Mouse (Mus musculus) kidney, postnatal 0 days (tissue): Measurements from ENCODE around the gene Arhgef40. TPM values are rescaled to one million over a fixed set of nuclear protein-coding genes. Genes with fewer than 3 reads are reported as not detected.

ENCODE experiments used
- ATAC-seq: fragments of 200-750 bp; cut with Nextera tagmentation; replicated peaks from 2 replicates; pipeline ENCODE4 v1.8.0; 2017; ENCODE audit warnings: low read depth, moderate number of reproducible peaks, moderate TSS enrichment, moderate library complexity; ENCODE audit not compliant: low FRiP score
- DNase-seq: peaks from one replicate; pipeline ENCODE4 v3.0.0-alpha.2; 2016; ENCODE audit warnings: low spot score
- H3K27ac ChIP-seq: fragments of 300-500 bp; sonication (generic); 2 replicates; pipeline ENCODE4 v1.5.1; 2014; ENCODE audit warnings: mild to moderate bottlenecking
- H3K27me3 ChIP-seq: fragments of 300-500 bp; sonication (generic); 2 replicates; pipeline ENCODE4 v1.6.1; 2014; ENCODE audit warnings: low read length, mixed read lengths; ENCODE audit not compliant: insufficient read depth
- H3K36me3 ChIP-seq: fragments of 300-500 bp; sonication (generic); 2 replicates; pipeline ENCODE4 v1.6.1; 2014; ENCODE audit warnings: low read length, mixed read lengths; ENCODE audit not compliant: insufficient read depth
- H3K4me1 ChIP-seq: fragments of 300-500 bp; sonication (generic); replicated peaks from 2 replicates; pipeline ENCODE4 v1.6.1; 2014; ENCODE audit warnings: antibody characterized with exemption, low read length, mixed read lengths; ENCODE audit not compliant: insufficient read depth
- H3K4me2 ChIP-seq: fragments of 300-500 bp; sonication (generic); 2 replicates; pipeline ENCODE4 v1.6.1; 2014; ENCODE audit warnings: mild to moderate bottlenecking, low read length, moderate library complexity, mixed read lengths
- H3K4me3 ChIP-seq: fragments of 300-500 bp; sonication (generic); replicated peaks from 2 replicates; pipeline ENCODE4 v1.5.1; 2014; ENCODE audit warnings: low read depth, low read length
- H3K9ac ChIP-seq: fragments of 300-500 bp; sonication (generic); 2 replicates; pipeline ENCODE4 v1.6.1; 2014; ENCODE audit warnings: low read depth, low read length
- H3K9me3 ChIP-seq: fragments of 300-500 bp; sonication (generic); replicated peaks from 2 replicates; pipeline ENCODE4 v1.6.1; 2016; ENCODE audit warnings: low read length, inconsistent platforms, mixed read lengths
- CTCF ChIP-seq: IDR thresholded peaks from 2 replicates; pipeline ENCODE4 v1.5.1; 2016; ENCODE audit warnings: antibody characterized with exemption, low read depth, mild to moderate bottlenecking, moderate library complexity
- WGBS: fragments of 180-500 bp; shearing (Covaris S2); extraction: QIAGEN DNeasy Blood & Tissue Kit; methylation state at CpG from one replicate; pipeline ENCODE4 v1.1.7; 2014; 5-methylcytosine and 5-hydroxymethylcytosine counted together
- polyA plus RNA-seq: library from polyadenylated mRNA; unstranded; fragments of >200 nt; fragmentation: Nextera tagmentation; extraction: Ambion mirVana; gene quantifications from 2 replicates; pipeline ENCODE4 v1.2.1, GENCODE M21; 2015

Arhgef40 gene
- polyA plus RNA-seq, 1 experiment from 2014 or later = 58.0 TPM

DNA sequence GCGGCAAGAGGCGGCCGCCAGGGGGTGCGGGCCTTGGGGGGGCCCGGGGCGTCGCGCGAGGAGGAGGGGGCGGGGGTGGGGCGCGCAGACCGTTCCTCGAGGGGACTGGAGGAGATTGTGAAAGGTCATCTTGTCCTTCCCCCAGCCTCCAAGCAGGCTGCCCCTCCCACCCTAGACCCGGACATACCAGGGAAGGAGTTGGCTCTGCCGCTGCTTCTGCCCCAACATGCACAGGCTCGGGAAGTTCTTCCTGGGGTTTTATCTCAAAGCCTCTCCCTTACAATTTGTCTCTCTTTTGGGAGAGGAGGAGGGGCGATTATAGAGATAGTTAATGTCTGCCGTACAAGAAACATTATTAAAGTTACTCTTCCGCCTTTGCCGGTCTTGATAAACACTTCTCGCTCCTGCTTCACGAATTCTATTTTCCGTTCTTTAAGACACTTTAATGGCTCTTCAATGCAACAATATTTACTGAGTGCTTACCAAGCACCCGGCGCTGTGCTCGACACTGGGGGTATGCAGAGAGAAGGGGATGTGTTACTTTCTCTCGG is 30.3 kb downstream of the Arhgef40 start:
- Histone ChIP-seq H3K9me3 (no peaks in the 10 kb centered on the region), H3K4me1 (peaks cover 38% of the 10 kb centered on the region), H3K36me3 (no peaks in the 10 kb centered on the region), H3K4me2 (peak overlapping the region; percentile 67), H3K4me3 (peak overlapping the region; percentile 84), H3K27me3 (no peaks in the 10 kb centered on the region), H3K9ac (peak overlapping the region; percentile 91), H3K27ac (peak overlapping the region; percentile 97)
- DNase-seq (peak; percentile 89), ATAC-seq (peak; percentile 29)
- TF ChIP-seq CTCF = no peak
- under 1% methylated on average over 16 of the region's 28 CpGs for WGBS

DNA sequence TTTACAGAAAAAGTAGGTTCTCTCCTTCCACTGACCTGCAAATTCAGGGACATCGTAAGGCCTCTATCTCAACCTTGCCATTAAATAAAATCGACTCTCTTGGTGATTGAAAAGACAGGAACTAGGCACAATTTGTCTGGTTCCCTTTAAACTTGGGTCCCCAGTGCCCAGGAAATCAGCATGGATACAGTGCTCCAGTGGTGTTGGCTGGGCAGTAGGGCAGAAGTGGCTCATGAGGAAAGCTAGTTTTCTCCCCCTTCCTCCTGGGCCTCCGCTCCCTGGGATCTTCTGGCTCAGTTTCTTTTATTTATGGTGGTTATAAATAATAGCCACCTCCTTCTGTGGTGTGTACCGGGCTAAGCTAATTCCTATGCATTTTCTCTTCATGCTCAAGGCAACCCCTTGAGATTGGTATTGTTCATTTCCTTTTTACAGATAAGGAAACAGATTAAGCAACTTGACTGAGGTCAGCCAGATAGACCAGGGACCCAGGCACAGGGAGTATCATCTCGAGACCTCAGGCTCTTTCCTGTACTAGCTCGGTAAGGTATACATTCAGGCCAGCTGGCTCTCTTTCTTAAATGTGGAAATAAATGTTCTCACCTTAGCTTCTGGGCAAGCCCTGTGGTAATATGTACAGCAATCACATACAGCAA is 31.1 kb downstream of the Arhgef40 start, which contains the start of gene Tmem253:
TSS of gene Tmem253 (plus strand) at position 214 of the 656 bp plus-strand sequence.
- peak within 1 kb of the TSS; percentile 91 for H3K9ac ChIP-seq
- no peaks in the 10 kb centered on the region for H3K27me3 ChIP-seq
- DNase-seq (no peak), ATAC-seq (no peak)
- H3K4me1 ChIP-seq = peaks cover 37% of the 10 kb centered on the region
- TF ChIP-seq CTCF = no peak
- no peaks in the 10 kb centered on the region for H3K36me3 ChIP-seq
- peak within 1 kb of the TSS; percentile 97 for H3K27ac ChIP-seq
- H3K9me3 ChIP-seq = no peaks in the 10 kb centered on the region
- peak within 1 kb of the TSS; percentile 67 for H3K4me2 ChIP-seq
- H3K4me3 ChIP-seq = peak within 1 kb of the TSS; percentile 84
- WGBS = 13% methylated on average over 6 of the region's 6 CpGs

DNA sequence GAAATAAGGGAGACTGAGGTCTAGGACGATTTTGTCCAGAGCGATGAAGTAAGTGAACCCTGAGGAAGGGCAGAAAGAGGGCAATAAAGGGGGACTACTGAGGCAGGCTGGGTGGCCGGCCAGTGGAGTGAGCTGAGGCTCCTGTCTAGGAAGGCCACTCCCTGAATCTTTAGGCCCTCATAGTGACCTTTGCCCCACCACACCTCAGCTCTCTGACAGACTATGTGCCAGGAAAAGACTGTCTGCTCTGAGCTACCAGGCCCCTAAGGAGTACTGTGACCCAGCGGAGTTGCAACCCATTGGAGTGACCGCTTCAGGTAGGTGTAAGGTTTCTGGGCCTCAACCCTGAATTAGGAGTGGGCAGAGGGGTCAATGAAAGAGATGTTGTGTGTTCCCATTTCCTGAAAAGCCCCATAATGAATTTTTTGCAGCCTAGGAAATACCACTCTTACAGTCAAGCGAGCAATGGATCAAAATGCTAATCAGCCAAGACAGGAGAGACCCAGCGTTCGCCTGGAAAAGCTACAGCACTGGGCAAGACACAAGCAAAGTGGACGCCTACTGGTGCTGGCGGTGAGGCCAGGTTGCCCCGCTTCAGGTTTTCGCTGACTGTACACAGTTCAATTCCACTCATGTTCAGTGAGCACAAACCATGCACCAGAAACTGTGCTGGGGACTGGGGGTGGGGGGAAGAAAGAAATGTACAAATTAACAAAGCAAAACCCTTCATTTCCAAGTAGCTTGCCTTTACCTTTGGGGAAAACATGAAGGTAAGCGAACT is 32.3 kb downstream of the Arhgef40 start:
- H3K27ac ChIP-seq = peak overlapping the region; percentile 97; the same call in 1 of the 2 replicates
- H3K4me3 ChIP-seq = no peak overlapping the region
- no peak for TF ChIP-seq CTCF
- no peaks in the 10 kb centered on the region for H3K36me3 ChIP-seq
- WGBS = 58% methylated on average over 13 of the region's 13 CpGs
- no peaks in the 10 kb centered on the region for H3K9me3 ChIP-seq
- DNase-seq = no peak
- H3K4me1 ChIP-seq = peaks cover 34% of the 10 kb centered on the region
- H3K9ac ChIP-seq = no peak overlapping the region
- H3K27me3 ChIP-seq = no peaks in the 10 kb centered on the region
- ATAC-seq = no peak
- H3K4me2 ChIP-seq = no peak overlapping the region

DNA sequence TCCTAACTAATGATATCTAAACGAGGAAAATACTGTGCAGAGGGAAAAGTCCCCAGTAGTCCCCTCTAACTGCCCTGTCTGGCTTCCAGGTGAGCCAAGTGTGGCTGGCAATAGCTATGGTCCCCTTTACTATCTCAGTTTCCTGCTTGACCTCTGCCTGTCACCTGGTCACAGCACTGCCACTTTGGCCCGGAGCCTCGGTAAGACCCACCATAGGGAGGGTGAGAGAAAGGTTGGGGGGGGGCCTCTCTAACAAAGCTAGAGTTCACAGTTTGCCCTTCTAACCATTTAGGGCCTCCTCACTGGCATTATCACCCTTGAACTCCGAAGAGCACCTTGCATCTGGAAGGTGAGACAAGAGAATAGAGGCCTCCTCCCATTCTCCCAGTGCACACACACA is 33.1 kb downstream of the Arhgef40 start:
- Histone ChIP-seq H3K9ac (no peak overlapping the region), H3K27me3 (no peaks in the 10 kb centered on the region), H3K4me1 (peaks cover 34% of the 10 kb centered on the region), H3K4me3 (no peak overlapping the region), H3K4me2 (no peak overlapping the region), H3K9me3 (no peaks in the 10 kb centered on the region), H3K27ac (no peak overlapping the region), H3K36me3 (no peaks in the 10 kb centered on the region)
- WGBS = 78% methylated on average over 4 of the region's 4 CpGs
- no peak for DNase-seq
- no peak for ATAC-seq
- no peak for TF ChIP-seq CTCF

DNA sequence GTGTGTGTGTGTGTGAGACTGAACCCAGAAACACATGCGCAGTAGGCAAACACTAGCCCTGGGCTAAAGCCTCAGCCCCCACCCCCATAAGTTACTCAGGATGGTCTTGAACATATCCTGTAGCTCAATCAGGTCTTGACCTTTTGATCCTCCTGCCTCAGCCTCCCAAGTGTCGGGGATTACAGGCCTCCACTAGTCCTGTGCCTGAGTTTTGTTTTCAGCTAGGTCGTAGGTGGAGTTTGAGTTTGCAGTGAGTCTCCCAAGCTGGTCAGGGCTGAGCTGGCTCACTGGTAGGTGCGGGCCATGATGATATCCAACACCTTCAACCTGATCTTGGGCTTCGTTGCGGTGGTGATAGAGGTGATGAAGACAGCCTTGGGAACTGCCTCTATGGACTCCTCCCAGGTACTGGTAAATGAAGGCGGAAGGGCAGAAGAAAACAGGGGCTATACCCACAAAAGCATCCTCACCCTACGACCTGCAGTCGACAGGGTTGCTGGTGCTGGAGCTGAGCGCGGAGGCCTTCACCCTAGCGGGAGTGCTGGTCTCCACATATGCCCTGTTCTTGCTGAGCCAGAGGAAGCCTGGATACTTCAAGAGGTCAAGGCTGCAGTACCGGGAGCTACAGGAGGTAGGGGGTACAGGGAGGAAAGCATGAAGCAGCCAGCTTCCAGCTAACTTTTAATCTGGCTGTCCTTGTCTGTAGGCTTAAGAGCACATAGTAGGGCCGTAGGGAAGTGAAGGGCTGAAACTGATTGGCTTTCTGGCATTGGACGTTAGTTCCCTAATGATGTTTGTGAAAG is 33.9 kb downstream of the Arhgef40 start:
- DNase-seq = no peak
- Histone ChIP-seq H3K9ac (0 out of 2 replicates have a peak overlapping the region, but pooled peaks have one; percentile 86), H3K4me3 (0 out of 2 replicates have a peak overlapping the region, but pooled peaks have one; percentile 67), H3K36me3 (no peaks in the 10 kb centered on the region), H3K27me3 (no peaks in the 10 kb centered on the region), H3K4me2 (peak overlapping the region; percentile 74), H3K4me1 (peaks cover 34% of the 10 kb centered on the region), H3K27ac (peak overlapping the region; percentile 100), H3K9me3 (no peaks in the 10 kb centered on the region)
- TF ChIP-seq CTCF = no peak
- 82% methylated on average over 15 of the region's 15 CpGs for WGBS
- ATAC-seq = no peak
